Mouse (Mus musculus) olfactory bulb, adult 2 months (tissue): ENCODE results near the gene Tssk4. TPM values are rescaled to one million over a fixed set of nuclear protein-coding genes. Genes with fewer than 3 reads are reported as not detected.

Source experiments
- H3K27ac ChIP-seq: fragments of 200-500 bp; 2 replicates; pipeline ENCODE4 v1.5.1; 2012; ENCODE audit warnings: low read depth, low read length; ENCODE audit not compliant: insufficient read depth
- H3K4me1 ChIP-seq: fragments of 200-500 bp; 2 replicates; pipeline ENCODE4 v1.6.1; 2012; ENCODE audit warnings: low read length; ENCODE audit not compliant: control insufficient read depth, insufficient read depth
- H3K4me3 ChIP-seq: fragments of 200-500 bp; 2 replicates; pipeline ENCODE4 v1.5.1; 2012; ENCODE audit warnings: mild to moderate bottlenecking, low read depth, low read length, moderate library complexity; ENCODE audit not compliant: insufficient read depth
- CTCF ChIP-seq: fragments of 200-500 bp; IDR thresholded peaks from 2 replicates; pipeline ENCODE4 v1.5.1; 2012; ENCODE audit warnings: low read depth, mild to moderate bottlenecking, low read length, moderate library complexity; ENCODE audit not compliant: insufficient read depth
- POLR2A ChIP-seq: fragments of 200-500 bp; IDR thresholded peaks from 2 replicates; pipeline ENCODE4 v1.6.1; 2012; ENCODE audit warnings: mild to moderate bottlenecking, low read depth, low read length, moderate library complexity; ENCODE audit not compliant: insufficient read depth
- WGBS: fragments of 180-500 bp; shearing (Covaris S2); methylation state at CpG from one replicate; pipeline ENCODE4 v1.1.7; 2018; 5-methylcytosine and 5-hydroxymethylcytosine counted together
- polyA plus RNA-seq: library from polyadenylated mRNA; stranded (reverse); fragments of >200 nt; gene quantifications from 2 replicates; pipeline ENCODE4 v1.2.4, GENCODE M21; 2012; ENCODE audit warnings: low replicate concordance; ENCODE audit not compliant: missing spikeins, insufficient read depth, insufficient read length

Tssk4 gene
- polyA plus RNA-seq, 1 experiment, result not detected

- Histone ChIP-seq H3K27ac (no peak overlapping the region), H3K4me1 (peaks cover 3% of the 10 kb centered on the region; the same call in 1 of the 2 replicates), H3K4me3 (no peak overlapping the region)
- no peak for TF ChIP-seq CTCF
- no peak for TF ChIP-seq POLR2A
- 65% methylated on average over 9 of the region's 9 CpGs for WGBS
These were observed 51.1 kb downstream of the Tssk4 start for GRCm38 (mm10) chr14:55701131-55701530.

Other genes starting within 250 kb of the Tssk4 start
- not detected in 2 replicates for gene Dhrs4, start 171.4 kb upstream of the Tssk4 start, polyA plus RNA-seq
- not detected in 2 replicates for gene Carmil3, start 159.5 kb upstream of the Tssk4 start, polyA plus RNA-seq
- 357 TPM in 1 of 2 replicates, not detected in the other for gene Cpne6, start 139.7 kb upstream of the Tssk4 start, polyA plus RNA-seq
- not detected in 2 replicates for gene Nrl, start 125.2 kb upstream of the Tssk4 start, polyA plus RNA-seq
- not detected in 2 replicates for gene Pck2, start 109.9 kb upstream of the Tssk4 start, polyA plus RNA-seq
- not detected in 2 replicates for gene Dcaf11, start 90.2 kb upstream of the Tssk4 start, polyA plus RNA-seq
- gene A730061H03Rik, start 89.8 kb upstream of the Tssk4 start, polyA plus RNA-seq, result not detected in 2 replicates
- not detected in 2 replicates for gene Fitm1, start 74.6 kb upstream of the Tssk4 start, polyA plus RNA-seq
- gene Psme1, start 72.1 kb upstream of the Tssk4 start, polyA plus RNA-seq, result not detected in 2 replicates
- gene Emc9, start 64.9 kb upstream of the Tssk4 start, polyA plus RNA-seq, result not detected in 2 replicates
- gene Psme2, start 59.1 kb upstream of the Tssk4 start, polyA plus RNA-seq, result not detected in 2 replicates
- not detected in 2 replicates for gene Rnf31, start 58.5 kb upstream of the Tssk4 start, polyA plus RNA-seq
- not detected in 2 replicates for gene Irf9, start 46.6 kb upstream of the Tssk4 start, polyA plus RNA-seq
- gene Rec8, start 32.1 kb upstream of the Tssk4 start, polyA plus RNA-seq, result not detected in 2 replicates
- not detected in 2 replicates for gene Ipo4, start 14.2 kb upstream of the Tssk4 start, polyA plus RNA-seq
- gene Gm49378, start 12.3 kb upstream of the Tssk4 start, polyA plus RNA-seq, result not detected in 2 replicates
- not detected in 2 replicates for gene Tm9sf1, start 6.4 kb upstream of the Tssk4 start, polyA plus RNA-seq
- gene Mdp1, start 10.3 kb downstream of the Tssk4 start, polyA plus RNA-seq, result not detected in 2 replicates
- gene Gmpr2, start 21.8 kb downstream of the Tssk4 start, polyA plus RNA-seq, result not detected in 2 replicates
- gene Nedd8, start 21.9 kb downstream of the Tssk4 start, polyA plus RNA-seq, result not detected in 2 replicates
- not detected in 2 replicates for gene Tinf2, start 31.6 kb downstream of the Tssk4 start, polyA plus RNA-seq
- gene Tgm1, start 63.7 kb downstream of the Tssk4 start, polyA plus RNA-seq, result not detected in 2 replicates
- gene Rabggta, start 72.1 kb downstream of the Tssk4 start, polyA plus RNA-seq, result not detected in 2 replicates
- not detected in 2 replicates for gene Dhrs1, start 95.5 kb downstream of the Tssk4 start, polyA plus RNA-seq
- not detected in 2 replicates for gene Nop9, start 95.5 kb downstream of the Tssk4 start, polyA plus RNA-seq
- not detected in 2 replicates for gene Cideb, start 108.3 kb downstream of the Tssk4 start, polyA plus RNA-seq
- gene Ltb4r2, start 111.2 kb downstream of the Tssk4 start, polyA plus RNA-seq, result not detected in 2 replicates
- gene Ltb4r1, start 115.8 kb downstream of the Tssk4 start, polyA plus RNA-seq, result not detected in 2 replicates
- gene Adcy4, start 133.9 kb downstream of the Tssk4 start, polyA plus RNA-seq, result not detected in 2 replicates
- gene Ripk3, start 138.7 kb downstream of the Tssk4 start, polyA plus RNA-seq, result not detected in 2 replicates
- gene Nfatc4, start 173.0 kb downstream of the Tssk4 start, polyA plus RNA-seq, result not detected in 2 replicates
- gene Nynrin, start 203.8 kb downstream of the Tssk4 start, polyA plus RNA-seq, result not detected in 2 replicates
- not detected in 2 replicates for gene Cbln3, start 234.2 kb downstream of the Tssk4 start, polyA plus RNA-seq
- not detected in 2 replicates for gene Khnyn, start 234.8 kb downstream of the Tssk4 start, polyA plus RNA-seq